Mouse (Mus musculus): ENCODE measurements at regions not wholly inside any gene's neighbourhood (a gene's known extent, or its start where the extent isn't known, plus 50 kb on each side); places are given as distances from the start of the nearest gene placed in this dataset.

DNA sequence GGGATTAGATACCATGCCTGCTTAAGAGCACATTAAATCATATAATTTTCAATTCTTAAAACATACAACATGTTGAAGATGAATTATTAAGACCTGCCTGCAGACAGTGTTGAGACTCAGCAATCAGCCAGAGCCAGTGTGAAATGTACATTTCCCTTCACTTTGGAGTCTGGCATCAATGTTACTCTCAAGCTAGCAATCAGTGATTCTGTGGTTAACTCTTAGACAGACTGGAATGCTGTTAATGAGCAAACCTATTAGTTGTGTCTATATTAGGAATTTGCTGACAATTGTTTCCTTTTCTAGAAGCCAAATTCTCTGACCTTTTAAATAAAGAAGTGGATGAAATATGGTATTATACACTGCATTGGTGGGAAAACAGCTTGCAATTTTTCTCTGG is 342.4 kb upstream of the Nectin3 start:
- TF ChIP-seq POLR2A (IDR thresholded peaks at IDR 0.05; ENCODE audit: low read depth, low read length) (no peak), CTCF (conservative IDR thresholded peaks at IDR 0.05; ENCODE audit: insufficient read depth, insufficient read length, low read depth, low read length) (no peak)
